Mouse (Mus musculus) testis, adult 2 months (tissue): ENCODE results near the gene Galnt14. TPM values are rescaled to one million over a fixed set of nuclear protein-coding genes. Genes with fewer than 3 reads are reported as not detected.

Source experiments
- H3K27ac ChIP-seq: fragments of 200-500 bp; 2 replicates; pipeline ENCODE4 v1.5.1; 2012; ENCODE audit warnings: low read depth, low read length; ENCODE audit not compliant: control insufficient read depth, insufficient read depth
- H3K27me3 ChIP-seq: fragments of 200-500 bp; 2 replicates; pipeline ENCODE4 v1.6.1; 2012; ENCODE audit warnings: mild to moderate bottlenecking, low read length, moderate library complexity; ENCODE audit not compliant: control insufficient read depth, insufficient read depth
- H3K36me3 ChIP-seq: fragments of 200-500 bp; 2 replicates; pipeline ENCODE4 v1.6.1; 2012; ENCODE audit warnings: mild to moderate bottlenecking, low read length; ENCODE audit not compliant: control insufficient read depth, insufficient read depth
- H3K4me1 ChIP-seq: fragments of 200-500 bp; 2 replicates; pipeline ENCODE4 v1.6.1; 2012; ENCODE audit warnings: low read length; ENCODE audit not compliant: control insufficient read depth, insufficient read depth
- H3K4me3 ChIP-seq: fragments of 200-500 bp; 2 replicates; pipeline ENCODE4 v1.5.1; 2012; ENCODE audit warnings: low read depth, mild to moderate bottlenecking, low read length, moderate library complexity, mixed read lengths; ENCODE audit not compliant: control insufficient read depth
- CTCF ChIP-seq: fragments of 200-500 bp; IDR thresholded peaks from 2 replicates; pipeline ENCODE4 v1.5.1; 2012; ENCODE audit warnings: low read depth, mild to moderate bottlenecking, inconsistent platforms, low read length, moderate library complexity; ENCODE audit not compliant: control insufficient read depth, insufficient read depth, insufficient replicate concordance
- POLR2A ChIP-seq: fragments of 200-500 bp; IDR thresholded peaks from 2 replicates; pipeline ENCODE4 v1.6.1; 2012; ENCODE audit warnings: low read depth, mild to moderate bottlenecking, inconsistent platforms, low read length, moderate library complexity; ENCODE audit not compliant: control insufficient read depth
- polyA plus RNA-seq: library from polyadenylated mRNA; depleted of rRNA; stranded (reverse); fragments of >200 nt; gene quantifications from 2 replicates; pipeline ENCODE4 v1.2.3, GENCODE M21; 2012

Gene Galnt14
- polyA plus RNA-seq, 1 experiment: 3.9 TPM

DNA sequence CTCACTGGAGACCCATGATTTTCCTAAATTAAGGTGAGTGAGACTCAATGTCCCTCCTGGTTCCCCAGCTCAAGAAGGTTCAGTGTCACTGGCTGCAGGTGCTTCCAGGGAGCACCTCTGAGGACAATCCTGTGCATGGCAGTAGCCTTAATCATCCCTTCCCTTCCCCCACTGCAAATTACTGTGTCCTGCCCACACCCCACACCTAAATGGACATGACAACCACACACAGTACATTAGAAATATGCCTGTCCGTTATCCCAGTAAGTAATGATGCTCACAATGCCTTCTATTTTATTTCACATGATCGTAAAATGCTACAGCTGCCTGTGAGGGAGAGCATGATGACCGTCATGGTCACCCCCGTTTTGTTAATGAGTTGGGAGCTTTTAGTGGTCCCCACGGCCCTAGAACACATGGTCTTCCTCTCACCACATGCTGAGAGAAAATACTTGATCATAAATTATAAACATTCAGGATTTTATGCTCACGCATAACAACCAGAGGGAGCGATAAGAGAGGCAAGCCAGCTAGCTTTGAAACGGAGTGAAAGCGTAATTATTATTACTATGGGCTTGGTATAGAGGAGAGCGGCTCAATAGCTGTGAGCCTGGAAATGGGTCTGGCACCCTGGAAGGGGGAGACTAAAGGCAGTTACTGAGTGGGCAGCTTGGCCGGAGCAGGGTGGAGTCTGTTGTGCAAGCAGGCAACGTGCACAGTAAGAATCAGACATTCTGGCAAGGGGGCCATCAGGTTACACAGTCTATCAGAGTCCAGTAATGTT is 161.3 kb downstream of the Galnt14 start:
- Histone ChIP-seq H3K4me3 (no peak overlapping the region), H3K27me3 (no peaks in the 10 kb centered on the region)

DNA sequence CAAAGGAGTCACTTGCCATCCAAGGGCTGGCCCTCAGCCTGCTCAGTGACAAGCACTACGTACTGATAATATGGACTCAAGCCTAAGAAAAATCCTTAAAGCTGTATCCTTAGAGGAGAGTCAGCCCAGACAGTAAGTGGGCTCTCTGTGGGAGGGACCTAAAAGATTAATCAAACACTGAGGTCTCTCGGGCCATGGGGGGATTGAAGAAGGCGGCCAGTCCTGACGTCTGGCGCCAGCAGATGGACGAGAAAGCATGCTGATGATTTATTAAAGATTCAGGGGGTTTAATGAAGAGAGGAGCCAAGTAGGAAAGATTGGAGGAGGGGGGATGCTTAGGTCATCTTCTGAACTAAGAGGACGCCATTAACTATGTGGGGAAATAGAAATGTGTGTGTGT is 162.1 kb downstream of the Galnt14 start:
- TF ChIP-seq CTCF: no peak
- TF ChIP-seq POLR2A: no peak
- no peaks in the 10 kb centered on the region for H3K27me3 ChIP-seq
- H3K4me1 ChIP-seq: no peaks in the 10 kb centered on the region
- H3K36me3 ChIP-seq: no peaks in the 10 kb centered on the region
- H3K4me3 ChIP-seq: no peak overlapping the region
- no peak overlapping the region for H3K27ac ChIP-seq

More for the DNA sequence above, 161.3 kb downstream of the Galnt14 start:
- Histone ChIP-seq H3K36me3 (no peaks in the 10 kb centered on the region), H3K27ac (no peak overlapping the region), H3K4me1 (no peaks in the 10 kb centered on the region)
- TF ChIP-seq CTCF: no peak
- TF ChIP-seq POLR2A: no peak

DNA sequence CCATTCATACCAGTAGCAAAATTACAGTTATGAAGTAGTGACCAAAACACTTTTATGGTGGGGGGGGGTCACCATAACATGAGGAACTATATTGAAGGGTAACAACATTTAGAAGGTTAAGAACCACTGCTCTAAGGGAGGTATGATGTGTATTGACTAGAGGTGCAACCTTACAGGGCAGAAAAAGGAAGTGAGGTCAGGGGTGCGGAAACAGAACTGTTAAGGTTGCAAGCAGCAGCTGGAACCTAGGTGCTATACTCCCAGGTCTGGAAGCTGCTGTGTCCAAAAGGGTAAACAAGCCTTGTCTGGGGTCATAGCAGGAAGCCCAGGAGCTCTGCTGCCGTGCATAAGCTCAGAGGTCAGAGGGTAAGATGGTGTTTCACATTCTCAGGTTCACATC is 162.8 kb downstream of the Galnt14 start:
- Histone ChIP-seq H3K36me3 (no peaks in the 10 kb centered on the region), H3K27me3 (no peaks in the 10 kb centered on the region)
- TF ChIP-seq CTCF: no peak
- TF ChIP-seq POLR2A: no peak

GRCm38 (mm10) chr17:73541911-73542310 is 168.3 kb downstream of the Galnt14 start:
- no peak for TF ChIP-seq POLR2A
- no peak for TF ChIP-seq CTCF
- Histone ChIP-seq H3K4me1 (peaks cover 11% of the 10 kb centered on the region), H3K27me3 (no peaks in the 10 kb centered on the region), H3K4me3 (no peak overlapping the region), H3K36me3 (no peaks in the 10 kb centered on the region), H3K27ac (peak overlapping the region; percentile 52; the same call in 1 of the 2 replicates)

More for the DNA sequence above, 162.8 kb downstream of the Galnt14 start:
- Histone ChIP-seq H3K27ac (no peak overlapping the region), H3K4me1 (no peaks in the 10 kb centered on the region), H3K4me3 (no peak overlapping the region)

GRCm38 (mm10) chr17:73541233-73541570 is 169.1 kb downstream of the Galnt14 start:
- no peak for TF ChIP-seq CTCF
- no peak for TF ChIP-seq POLR2A
- Histone ChIP-seq H3K4me1 (peaks cover 11% of the 10 kb centered on the region), H3K4me3 (no peak overlapping the region), H3K36me3 (no peaks in the 10 kb centered on the region), H3K27ac (no peak overlapping the region), H3K27me3 (no peaks in the 10 kb centered on the region)

GRCm38 (mm10) chr17:73540409-73541232 is 169.6 kb downstream of the Galnt14 start:
- Histone ChIP-seq H3K27me3 (no peaks in the 10 kb centered on the region), H3K4me1 (peaks cover 11% of the 10 kb centered on the region), H3K36me3 (no peaks in the 10 kb centered on the region), H3K27ac (no peak overlapping the region), H3K4me3 (no peak overlapping the region)
- TF ChIP-seq POLR2A (no peak), CTCF (no peak)

GRCm38 (mm10) chr17:73531896-73532295 is 178.4 kb downstream of the Galnt14 start:
- H3K4me3 ChIP-seq: no peak overlapping the region

More at GRCm38 (mm10) chr17:73531896-73532295, 178.4 kb downstream of the Galnt14 start:
- Histone ChIP-seq H3K27ac (no peak overlapping the region), H3K4me1 (no peaks in the 10 kb centered on the region), H3K36me3 (no peaks in the 10 kb centered on the region), H3K27me3 (no peaks in the 10 kb centered on the region)
- TF ChIP-seq POLR2A (no peak), CTCF (no peak)
